Mouse (Mus musculus) cerebellum, postnatal 36 days (tissue): ENCODE data around the gene Serhl.
A peak's percentile ranks its signal among the peaks of the same experiment; 100 is the strongest.
"Not testable (repeated sequence)": the region's sequence is repeated elsewhere in the genome, so short reads cannot be mapped to it uniquely, and the experiment has no call there.

Experiments
- DNase-seq, 2 experiments: peaks; one replicate each; pipeline ENCODE4 v3.0.0; 2021 to 2022; ENCODE audit warnings: mixed read lengths in 2 of 2

Serhl gene

DNA sequence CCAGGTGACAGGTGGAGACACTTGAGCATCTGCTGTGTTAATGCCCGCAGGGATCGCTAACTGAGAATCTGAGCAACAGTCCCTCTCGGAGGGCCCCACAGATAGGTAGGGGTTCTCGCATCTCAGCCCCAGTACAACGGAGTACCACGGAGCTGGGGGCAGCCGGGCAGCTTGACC, at the start of gene Serhl:
Serhl (plus strand) TSS at position 78 of the 177 bp plus-strand sequence.
- DNase-seq = peak; percentile 11 to 12

DNA sequence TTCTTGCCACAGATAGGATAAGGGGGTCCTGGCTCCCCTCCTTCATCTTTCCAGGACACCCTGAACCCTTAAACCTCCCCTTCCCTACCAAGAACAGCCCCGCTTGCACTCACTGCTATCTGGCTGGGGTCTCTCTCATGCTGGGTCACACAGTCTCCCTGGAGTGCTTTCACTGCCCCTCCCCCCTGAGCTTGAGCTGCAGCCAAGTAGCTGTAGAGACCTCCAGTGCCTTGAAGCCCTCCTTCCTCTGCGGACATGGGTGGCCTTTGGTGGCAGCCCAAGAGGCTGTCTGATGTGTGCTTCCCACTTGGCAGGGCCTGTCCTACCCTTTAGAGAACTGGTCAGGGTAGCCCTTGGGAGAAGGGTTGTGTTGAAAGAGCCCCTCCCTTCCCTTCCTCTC, 49.1 kb upstream of the Serhl start:
- DNase-seq = no peak

DNA sequence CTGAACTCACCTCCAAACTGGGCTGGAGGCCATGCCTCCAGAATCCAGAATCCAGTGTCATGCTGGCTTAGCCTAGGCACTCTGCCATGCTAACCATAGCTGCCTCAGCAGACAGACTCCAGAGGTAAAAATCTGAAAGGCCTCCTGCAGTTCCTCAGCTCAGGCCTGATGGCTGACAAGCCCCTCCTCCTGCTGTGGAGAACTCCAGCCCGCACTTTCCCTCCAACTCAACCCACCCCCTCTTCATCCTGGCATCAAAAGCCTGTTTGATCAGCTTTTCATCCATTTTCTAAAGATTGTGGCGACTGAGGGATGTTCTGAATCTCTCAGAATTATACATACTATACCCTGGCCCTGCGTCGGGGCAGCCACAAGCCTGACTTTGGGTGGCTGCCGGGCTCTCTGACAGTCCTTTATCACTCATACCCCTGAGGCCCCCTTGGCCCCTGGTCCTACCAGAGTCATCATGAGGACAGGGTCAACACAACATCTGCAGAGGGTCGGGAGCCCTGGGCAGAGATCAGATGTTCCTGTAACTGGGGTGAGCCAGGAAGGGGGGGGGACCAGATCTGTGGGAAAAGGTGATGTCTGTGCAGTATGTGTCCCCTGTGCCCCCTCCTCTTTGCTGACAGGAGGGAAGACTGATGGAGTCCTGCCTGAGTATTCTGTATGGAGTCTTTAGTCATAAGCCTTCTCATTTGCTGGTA, 46.5 kb upstream of the Serhl start:
- no peak for DNase-seq

DNA sequence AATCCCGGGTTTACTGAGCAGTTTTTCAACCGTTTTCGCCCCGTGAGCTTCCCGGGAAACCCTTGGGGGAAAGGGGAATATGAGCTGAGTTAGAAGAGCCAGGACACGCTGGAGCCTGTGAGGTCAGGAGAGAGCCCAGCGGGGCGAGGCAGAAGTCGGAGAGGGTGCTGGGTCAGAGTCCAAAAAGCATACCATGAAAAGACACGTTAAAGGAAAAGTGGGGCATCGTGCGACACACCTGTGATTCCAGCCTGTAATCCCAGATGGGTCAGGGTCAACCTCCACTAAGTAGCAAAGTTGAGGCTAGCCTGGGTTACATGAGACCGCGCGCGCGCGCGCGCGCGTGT, 46.0 kb upstream of the Serhl start:
- DNase-seq = no peak

DNA sequence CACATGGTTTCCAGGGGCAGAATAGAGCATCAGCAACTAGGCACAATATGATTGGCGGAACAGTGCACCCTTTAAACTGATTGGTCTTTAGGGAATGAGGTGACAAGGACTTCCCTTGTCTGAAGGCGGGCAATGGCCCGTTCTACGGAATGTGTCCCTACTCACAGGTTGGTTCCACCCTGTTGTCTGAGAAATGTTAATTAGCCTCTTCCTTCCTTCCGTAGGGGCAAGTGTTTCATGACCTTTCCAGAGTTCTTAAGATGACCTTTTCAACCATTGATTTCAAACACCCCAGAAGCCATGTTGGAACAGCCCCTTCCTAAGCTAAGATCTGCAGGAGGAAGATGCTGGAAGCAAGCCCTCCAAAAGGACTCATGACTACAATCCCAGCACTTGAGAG, 43.7 kb upstream of the Serhl start:
- not testable (repeated sequence) for DNase-seq

DNA sequence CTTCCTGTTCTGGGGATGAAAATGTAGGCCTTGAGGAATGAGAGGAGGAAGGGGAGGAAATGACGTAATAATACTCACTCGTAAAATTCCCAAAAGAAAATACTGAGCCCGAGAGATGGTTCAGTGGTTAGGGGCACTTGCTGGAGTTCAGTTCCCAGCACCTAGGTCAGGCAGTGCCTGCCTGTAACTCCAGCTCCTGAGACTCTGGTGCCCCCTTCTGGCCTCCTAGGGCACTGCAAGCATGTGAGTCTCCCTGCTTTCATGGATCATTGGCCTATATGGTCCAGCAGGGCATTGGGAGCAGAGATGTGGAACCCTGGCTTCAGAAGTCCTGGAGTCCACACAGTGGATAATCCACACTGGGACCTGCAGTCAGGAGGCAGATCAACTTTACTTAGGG, 43.0 kb upstream of the Serhl start:
- DNase-seq = no peak

DNA sequence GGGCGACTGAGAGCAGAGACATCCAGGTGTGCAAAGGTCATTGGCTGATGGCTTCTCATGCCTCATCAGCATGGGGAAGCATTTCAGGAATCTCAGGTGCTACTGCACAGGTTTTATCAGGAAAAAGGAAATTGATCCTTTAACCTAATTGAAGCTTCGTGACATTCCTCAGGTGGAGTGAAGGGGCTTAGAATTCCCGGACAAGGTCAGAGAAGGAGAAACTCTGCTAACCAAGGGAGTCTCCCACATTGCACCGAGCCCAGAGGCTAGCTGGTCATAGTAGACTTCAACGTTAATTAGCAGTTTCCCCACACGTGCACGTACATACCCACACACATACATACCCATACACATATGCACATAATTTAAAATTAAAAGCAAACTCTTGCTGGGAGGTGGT, 42.6 kb upstream of the Serhl start:
- DNase-seq = no peak

DNA sequence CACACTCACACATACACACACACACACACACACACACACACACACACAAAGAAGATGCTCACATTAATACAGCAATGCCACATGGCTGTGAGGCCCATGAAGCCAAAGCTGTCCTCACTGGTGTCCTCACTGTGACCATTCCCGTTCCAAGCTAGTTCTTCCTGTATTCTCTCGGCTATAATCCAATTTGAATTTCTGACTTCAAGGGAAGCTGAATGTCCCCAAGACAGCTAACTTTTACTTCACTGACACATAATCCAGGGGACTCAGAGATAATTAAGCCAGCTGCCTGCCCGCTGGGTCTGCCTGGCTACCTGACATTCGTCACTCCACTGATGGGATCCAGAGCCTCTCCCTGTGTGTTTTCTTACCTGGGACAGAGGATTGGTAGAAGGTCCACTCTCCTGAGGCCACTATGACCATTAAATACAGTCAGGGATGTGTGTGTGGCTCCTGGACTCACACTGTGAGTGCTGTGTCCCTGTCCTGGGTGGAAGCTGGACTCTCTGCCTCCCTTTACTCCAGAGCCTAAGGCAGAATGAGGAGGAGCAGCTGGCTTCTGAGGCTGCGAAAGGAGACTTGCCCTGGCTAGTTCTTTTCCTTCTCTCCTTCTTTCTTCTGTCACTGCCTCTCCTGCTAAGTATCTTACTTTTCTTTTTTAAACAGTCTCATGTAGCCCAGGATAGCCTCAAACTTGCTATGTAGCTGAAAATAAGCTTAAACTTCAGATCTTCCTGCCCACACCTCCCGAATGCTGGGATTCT, 36.8 kb upstream of the Serhl start:
- DNase-seq = no peak

DNA sequence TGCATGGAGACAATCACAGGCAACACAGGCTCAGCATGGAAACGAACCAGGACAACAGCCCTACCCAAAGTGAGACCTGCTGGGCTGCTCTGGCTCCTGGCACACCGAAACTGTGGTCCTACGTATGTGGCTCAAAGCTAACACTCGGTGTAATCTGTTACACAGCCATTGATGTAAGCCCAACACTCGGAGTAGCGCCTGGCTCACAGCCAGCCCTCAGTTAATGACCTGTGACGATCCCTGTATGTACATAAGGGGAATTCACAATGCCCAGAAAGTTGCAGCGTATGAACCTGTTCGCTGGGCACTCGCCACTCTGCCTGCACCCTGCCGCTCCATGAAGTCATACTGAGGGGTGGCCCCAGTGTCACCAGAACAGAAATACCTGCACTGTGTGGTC, 36.0 kb upstream of the Serhl start:
- DNase-seq = no peak

DNA sequence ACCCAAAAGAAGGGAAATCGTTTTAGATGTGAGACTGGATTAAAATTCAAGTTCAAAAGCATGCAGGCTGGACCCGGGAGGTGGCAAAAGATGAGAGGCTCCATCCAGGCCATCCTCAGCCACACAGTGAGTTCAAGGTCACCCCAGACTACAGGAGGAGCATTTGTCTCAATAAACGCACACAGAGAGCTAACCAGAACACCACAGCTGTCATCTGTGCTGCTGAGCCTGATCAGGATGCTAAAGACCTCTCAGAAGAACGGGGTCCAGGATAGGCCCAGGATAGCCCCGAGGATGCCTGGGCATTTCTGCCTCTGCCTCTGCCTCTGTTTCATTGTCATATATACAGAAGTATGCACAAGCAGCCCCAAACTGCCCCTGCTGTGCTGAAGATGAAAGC, 33.7 kb upstream of the Serhl start:
- DNase-seq = no peak

DNA sequence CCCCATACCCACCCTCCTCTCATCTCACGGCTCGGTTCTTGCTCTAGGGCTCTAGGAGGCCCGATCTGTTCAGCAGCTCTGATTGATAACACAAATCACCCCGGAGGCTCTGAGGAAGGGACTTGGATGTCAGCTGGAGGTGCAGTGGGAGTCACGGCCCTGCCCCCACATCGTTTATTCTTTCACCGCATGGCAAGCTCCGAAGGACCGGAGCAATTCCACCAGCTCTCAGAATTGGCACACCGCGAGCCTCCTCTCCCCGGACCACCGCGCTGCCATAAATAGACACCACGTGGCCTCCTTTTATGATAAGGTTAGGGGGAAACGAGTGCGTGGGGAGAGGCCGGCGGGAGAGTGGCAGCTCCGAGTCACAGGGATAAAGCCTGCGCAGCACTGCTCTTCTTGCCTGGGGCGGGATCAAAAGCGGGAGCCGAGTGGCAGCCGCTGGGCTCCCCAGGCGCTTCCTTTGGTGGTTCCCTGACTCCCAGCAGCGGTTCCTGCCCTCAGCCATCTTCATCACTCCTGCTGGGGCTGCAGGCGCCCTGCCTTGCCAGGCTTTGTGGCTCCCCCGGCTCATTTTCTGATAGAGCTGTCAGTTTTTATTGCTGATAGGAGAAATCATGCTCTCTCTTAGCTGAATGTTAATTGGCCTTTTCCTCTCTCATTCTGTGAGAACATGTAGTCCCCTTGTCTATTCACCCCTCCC, 32.8 kb upstream of the Serhl start:
- peak in 1 of 2 experiments; percentile 19 for DNase-seq

DNA sequence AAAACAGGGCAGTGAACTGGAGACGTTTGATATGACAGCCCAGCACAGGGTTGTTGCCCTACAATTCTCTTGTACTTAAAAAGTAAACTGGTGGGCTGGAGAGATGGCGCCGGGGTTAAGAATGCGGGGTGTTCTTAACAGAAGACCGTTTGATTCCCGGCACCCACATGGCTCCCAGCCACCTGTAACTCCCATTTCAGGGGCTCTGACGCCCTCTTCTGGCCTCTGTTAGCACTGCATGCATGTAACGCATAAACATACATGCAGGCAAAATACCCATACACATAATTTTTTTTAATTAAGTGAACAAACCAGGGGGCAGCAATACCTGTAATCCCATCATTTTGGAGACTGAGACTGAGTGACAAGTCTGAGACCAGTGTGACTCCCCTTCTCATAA, 31.8 kb upstream of the Serhl start:
- no peak for DNase-seq

DNA sequence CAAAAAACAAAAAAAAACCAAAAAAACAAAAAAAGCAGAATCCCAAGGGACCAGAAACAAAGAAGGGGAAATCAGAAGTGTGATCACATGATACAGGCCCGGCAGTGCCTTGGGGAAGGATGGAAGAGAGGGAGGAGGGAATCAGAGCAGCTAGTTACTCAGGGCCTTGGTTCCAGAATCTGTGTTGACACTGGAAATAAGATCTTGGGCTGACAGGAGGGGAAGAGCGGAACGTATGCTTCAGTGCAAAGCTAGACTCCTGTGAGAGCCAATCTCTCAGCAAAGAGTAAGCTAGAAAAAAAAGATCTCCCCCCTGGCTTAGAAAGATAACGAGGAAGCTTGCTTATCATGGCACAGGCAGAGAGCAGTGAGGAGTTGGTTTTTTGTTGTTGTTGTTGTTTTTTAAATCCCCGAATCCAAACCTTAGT, 30.1 kb upstream of the Serhl start:
- no peak for DNase-seq

DNA sequence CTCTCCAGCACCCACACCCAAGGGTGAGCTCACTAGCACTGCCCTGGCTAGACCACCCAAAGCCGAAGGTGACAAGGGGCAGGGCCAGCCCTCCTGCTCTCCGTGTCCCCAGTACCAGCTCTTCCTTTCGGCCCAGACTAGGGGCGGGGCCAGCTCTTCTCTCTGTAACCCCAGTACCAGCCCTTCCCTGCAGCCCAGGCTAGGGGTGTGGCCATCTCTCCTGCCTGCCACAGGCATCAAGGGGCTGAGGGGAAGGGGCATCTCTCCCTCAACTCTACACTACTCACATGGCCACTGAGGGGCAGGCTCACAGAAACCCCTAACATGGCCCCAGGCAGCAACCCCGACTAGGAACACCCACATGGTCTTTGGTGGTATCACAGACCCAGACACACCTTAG, 27.6 kb upstream of the Serhl start:
- no peak for DNase-seq

DNA sequence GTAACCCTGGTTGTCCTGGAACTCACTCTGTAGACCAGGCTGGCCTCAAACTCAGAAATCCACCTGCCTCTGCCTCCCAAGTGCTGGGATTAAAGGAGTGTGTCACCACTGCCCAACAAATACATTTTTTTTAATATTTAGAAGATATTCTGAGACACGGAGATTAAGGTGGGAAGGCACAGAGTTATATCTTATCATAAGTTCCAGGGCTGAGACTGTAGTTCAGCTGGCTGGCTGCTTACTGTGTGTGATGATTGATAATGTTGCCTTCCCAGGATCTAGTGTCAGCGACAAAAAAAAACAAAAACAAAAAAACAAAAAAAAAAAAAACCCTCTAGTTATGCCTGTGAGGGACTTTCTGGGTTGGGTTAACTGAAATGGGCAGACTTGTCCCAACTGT, 26.7 kb upstream of the Serhl start:
- DNase-seq = not testable (repeated sequence)

DNA sequence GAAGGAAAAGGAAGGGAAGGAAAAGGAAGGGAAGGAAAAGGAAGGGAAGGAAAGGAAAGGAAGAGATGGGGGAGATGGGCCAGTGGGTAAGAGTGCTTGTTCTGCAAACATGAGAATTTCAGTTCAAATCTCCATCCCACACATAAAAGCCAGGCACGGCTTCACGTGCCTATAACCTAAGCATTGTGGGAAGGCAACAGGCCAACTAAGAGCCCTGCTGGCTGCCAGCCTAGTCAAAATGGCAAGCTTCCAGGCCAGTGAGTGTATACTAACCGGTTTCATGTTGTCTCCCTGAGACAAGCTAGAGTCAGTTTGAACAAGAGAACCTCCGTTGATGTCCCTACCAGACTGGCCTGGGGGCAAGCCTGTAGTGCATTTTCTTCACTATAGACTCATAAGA, 23.8 kb upstream of the Serhl start:
- DNase-seq = peak; percentile 50 to 54

DNA sequence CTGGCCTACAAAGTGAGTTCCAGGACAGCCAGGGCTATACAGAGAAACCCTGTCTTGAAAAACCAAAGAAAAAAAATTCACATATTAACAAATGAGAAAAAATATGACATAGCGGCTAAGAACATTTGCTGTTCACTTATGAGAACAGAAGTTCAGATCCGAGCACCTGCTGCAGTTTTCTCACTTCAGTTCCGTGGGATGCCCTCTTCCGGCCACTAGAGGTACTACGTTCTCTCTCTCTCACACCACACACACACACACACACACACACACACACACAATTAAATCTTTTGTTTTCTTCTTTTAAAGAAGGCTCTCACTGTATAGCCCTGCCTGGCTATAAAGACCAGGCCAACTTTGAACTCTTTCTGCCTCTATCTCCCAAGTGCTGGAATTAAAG, 21.0 kb upstream of the Serhl start:
- no peak for DNase-seq

DNA sequence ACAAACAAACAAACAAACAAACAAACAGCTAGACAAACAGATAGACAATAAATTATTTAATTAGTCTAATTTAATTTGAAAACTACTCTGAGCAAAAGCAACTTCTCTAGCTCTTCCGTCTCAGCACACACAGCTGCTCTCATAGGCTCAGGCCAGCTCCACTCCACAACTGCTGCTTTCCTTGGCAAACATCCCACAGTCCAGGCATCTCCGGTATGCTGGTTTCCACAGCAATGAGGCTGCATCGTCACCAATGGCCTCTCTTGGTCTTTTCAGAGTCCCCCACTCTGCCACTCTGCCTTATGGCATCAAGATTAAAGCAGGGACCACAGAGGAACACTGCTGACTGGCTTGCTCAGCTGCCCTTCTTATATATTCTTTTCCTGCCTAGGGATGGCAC, 18.4 kb upstream of the Serhl start:
- DNase-seq = no peak

DNA sequence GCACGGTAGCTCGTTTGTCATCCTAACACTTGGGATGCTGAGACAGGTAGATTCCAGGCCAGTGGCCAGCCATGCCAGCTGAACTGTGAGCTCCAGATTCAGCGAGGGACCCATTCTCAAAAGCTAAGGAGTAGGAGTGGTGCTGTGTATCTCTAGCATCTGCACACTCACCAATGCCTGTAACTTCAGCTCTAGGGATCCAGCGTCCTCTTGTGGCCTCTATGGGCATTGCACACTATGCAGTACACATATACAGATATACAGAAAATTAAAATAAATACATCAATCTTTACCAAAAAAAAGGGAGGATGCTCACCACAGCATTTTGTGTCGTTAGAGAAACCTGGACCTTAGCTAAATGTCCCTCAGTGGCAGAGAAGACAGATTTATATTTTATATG, 17.6 kb upstream of the Serhl start:
- DNase-seq = no peak

DNA sequence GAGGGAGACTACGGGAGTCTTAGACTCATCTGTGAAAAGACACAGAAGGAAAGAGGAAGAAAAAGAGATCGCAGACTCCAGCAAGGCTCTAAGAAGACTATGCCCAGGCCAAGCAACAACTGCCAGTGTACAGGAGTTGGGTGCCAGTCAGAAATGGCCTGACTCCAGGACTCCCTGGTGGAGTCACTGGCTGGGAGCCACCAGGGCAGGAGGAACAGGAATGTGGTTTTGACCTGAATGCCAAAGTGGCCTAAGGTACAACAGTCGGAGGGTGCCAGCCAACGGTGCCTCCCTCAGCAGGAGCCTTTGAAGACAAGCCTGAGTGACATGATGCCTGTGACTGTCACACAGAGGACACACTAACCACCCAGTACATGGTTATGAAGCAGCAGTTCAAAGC, 15.1 kb upstream of the Serhl start:
- DNase-seq = peak; percentile 13 to 14

DNA sequence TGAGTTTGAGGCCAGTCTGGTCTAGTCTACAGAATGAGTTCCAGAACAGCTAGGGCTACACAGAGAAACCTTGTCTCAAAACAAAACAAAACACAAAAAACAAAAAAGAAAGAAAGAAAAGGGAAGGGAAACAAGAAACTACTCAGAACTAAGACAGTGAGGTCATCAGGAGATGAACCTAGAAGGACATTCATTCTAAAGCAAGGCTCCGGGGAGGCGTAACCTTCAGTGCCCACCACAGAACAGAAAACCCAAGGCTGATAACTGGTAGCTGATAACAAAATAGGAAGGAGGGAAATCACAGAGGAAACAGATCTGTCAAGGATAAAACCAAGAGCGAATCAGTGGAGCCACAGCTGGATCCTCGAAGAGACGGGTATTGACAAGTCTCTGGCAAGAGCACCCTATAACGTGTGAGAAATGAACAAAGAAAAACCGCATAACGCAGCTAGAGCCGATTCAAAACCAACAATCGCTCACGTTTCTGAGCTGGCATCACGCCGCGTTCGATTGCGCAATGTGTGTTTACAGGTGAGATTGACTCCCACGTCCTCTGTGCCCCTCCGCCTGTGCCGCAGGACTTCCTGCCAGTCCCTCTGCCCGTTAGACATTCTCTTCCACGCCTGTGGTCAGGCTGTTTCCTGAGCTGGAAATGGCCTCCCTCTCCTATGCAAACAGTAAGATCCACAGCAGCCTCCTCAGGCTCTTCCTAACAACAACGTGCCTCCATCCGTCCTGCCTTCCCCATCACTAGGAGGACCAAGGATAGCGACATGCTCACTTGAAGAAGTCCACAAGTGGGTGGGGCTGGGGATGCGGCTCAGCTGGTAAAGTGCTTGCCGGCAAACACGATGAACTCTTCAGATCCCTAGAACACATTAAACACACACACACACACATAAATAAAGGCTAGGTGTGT, 13.4 kb upstream of the Serhl start:
- DNase-seq = no peak

DNA sequence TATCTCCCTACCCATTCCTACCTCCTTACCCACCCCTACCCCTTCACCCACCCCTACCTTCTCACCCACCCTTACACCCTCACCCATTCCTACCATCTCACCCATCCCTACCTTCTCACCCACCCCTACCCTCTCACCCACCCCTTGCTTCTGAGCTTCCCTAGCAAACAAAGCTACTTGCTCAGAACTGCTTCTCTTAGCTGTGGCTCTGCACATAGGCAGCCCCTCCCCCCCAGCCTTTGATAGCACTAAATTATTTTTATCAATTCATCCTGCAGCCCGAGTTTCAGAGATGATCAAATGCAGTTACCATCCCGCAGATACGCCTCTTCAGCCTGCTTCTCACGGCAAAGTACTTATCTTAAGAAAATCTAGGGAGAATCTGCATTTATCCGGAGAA, 5.8 kb upstream of the Serhl start:
- DNase-seq = no peak

DNA sequence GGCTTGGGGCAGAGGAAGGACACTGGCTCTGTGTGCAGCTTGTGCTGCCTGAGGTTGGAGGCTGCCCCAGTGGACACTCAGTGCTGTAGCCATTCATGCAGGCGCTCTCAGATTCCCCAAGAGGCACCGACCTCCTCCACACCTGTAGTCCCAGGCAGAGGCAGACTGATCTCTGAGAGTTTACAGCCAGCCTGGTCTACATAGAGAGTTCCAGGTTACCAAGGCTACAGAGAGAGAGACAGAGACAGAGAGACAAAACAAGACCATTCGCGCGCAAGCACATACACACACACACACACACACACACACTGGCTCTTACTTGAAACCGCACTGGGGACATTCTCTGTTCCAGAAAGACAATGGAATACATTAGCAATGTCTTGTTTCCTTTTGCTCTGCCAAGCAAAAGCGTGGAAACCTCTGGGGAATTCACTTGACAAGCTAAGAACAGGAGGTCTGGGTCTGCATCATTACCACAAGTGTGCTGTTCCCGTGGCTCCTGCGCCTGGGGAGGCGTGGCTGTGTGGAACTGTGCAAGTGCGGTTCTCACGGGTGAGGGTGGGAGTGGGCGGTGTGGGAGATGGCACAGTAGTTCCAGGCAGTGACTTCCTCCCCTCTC, 5.2 kb upstream of the Serhl start:
- DNase-seq = no peak
